Mouse (Mus musculus): Measurements from ENCODE around the gene Pgm1.
A peak's percentile ranks its signal among the peaks of the same experiment; 100 is the strongest.

Pgm1 gene

DNA sequence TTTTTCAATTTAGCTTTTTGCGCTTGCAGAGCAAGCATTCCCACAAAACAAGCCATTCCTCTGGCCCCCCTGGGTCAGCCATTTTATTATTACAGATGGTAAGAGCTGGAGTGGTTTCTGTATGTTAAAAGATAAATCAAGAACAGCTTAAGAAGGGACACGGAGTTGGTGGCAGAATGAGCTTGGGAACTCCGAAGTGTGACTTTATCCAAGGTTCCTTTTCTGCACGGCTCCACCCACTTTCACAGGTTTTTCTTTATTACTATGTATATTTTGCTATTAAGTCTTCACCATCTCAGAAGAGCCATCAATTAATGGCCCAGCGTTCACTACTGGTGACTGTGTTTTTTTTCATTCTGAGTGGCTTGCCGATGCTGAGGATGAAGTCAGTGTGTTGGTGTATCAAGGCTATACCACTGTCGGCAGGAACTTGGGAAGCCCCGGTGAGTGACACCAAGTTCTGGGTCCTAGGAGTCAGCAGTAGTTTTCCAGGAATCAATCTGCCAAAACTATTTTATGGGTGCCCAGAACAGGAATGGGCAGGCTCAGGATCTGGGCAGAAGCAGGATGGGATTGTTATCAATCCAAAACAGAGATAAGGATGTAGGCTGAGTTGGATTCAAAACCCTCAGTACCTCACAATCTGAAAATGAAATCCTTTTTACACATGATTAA lies 83.3 kb downstream of the Pgm1 start:
- DNase-seq (ENCODE audit: low spot score): no peak

DNA sequence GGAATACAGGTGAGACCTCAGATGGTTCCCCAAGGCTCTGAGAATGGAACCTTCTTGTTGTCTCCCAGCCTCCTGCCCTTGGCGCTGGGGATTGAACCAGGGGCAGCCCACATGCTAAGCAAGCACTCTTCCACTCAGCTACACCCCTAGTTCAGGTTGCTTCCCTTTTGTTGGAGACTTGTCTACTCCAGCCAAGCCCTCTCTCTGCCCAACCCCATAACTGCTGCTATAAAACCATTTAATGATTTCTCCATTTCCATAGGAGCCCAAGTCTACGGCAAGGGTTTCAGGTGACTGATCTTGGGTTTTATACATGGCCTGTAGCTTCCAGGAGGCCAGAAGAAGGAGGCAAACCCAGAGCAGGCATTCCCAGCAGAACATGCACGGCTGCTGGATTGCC lies 98.6 kb downstream of the Pgm1 start:
- DNase-seq (ENCODE audit: low spot score): no peak

DNA sequence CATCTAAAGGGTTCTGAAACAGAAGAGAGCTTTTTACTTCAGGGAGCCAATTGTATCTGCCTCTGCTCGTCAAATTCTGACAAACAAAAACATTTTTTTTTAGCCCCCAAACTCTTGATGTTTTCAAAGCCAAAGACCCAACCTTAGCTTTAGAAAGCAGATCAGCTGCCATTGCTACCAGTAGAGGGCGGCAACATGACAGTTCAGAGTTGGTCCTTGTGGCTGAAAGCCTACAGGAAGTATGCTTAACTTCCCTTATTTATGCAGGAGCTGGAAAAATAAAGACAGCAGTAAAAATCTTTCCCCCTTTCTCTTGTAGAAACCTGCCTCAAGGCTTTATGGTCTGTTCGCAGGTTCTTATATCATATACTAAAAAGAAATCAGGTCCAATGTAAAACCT lies 99.4 kb downstream of the Pgm1 start:
- DNase-seq (ENCODE audit: low spot score): peak; percentile 68

DNA sequence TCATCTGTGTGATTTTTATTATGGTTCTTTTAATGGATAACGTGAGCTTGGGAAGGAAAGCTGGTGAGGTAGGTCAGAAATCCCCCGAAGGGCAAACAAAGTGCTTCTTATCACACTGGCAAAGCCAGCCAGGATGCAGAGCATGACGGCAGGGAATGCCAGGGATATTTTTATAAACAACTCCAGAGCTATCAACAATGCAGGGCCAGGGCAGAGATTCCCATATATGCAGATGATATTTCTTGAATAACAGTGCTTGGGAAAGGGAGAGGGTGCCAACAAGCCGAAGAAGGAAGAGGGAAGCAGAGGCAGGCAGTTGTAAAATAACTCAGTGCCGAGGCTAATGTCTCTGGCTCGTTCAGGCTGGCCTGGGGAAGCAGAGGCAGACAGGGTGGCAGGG lies 102.1 kb downstream of the Pgm1 start:
- no peak for DNase-seq (ENCODE audit: low spot score)

DNA sequence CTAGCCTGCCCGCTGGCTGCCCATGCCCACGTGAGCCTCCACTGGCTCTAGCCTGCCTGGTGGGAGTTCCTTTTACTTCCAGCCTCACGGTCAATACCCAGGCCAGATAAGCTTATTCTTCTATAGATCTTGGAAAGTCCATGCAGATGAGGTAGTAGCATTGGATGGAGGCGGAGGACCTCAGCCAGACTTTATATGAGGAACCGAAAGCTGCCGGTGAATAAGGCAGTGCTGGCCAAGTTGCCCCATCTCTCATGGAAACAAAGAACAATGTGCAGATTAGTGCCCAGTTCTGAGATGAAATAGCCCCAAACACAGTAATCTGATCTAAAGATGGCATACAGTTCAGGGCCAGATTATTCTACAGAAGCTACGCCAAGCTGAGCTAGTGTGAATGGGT lies 103.4 kb downstream of the Pgm1 start:
- DNase-seq (ENCODE audit: low spot score): no peak

DNA sequence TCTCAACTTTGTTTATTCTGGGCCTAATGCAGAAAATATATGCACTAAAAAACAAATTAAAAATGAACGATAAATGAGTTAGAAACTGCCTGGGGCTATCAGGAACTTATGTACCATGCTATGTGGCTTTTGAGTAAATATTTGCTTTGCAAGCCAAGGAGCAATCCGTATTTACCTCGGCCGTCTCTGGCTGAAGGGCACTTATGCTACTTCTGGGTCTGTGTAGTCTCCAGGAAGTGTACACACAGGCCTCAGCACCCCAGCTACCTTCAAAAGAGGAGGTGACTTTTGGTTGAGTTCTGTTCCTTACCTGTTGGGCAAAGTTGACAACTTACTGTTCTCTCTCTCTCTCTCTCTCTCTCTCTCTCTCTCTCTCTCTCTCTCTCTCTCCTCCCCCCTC lies 104.7 kb downstream of the Pgm1 start:
- DNase-seq (ENCODE audit: low spot score): no peak

DNA sequence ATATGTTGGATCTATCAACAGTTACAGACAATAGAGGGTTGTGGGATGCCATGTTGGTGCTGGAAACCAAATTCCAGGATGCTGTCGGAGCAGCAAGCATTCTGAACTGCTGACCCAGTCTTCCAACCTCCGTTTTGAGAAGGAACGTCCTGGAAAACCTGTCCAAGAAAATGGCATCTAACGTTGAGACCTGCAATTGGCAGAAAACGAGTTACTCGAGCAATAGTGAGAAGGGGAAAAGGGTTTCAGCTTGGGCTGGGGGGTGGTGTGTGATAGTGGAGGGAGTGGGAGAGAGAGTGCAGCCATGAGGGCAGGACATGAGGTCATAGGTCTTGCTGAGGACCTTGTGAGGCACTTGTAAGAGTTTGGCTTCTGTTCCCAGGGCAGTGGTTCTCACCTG lies 105.8 kb downstream of the Pgm1 start:
- DNase-seq (ENCODE audit: low spot score): no peak

DNA sequence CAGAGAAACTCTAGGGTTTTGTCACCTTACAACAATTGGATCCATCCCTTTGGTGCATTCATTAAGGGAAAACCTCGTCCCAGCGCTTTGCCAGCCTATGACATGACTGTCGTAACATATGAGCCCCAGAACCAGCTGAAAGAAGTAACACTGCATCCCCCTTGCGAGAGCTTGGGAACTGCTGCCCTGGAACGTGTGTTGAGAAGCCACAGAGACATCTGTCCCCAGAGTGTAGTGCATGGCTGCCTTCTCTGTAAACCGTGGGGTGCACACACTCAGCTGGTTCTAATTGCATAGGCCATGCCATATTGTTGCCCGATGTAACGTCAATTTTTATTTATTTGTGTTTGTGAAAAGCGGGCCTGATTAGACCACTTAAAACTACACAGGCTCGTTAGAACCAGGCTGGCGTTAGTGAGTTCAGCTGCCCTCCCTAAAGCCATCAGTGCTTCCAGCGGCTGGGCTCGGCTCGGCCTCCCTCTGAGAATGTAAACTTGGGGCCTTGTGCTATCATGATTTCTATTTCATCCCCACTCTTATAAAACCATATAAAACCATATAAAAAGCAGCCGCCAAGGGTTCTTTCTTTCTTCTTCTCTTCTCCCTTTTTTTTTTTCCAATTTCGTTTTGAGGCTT lies 106.8 kb downstream of the Pgm1 start:
- DNase-seq (ENCODE audit: low spot score): no peak
